Mouse (Mus musculus) mature B cell (primary cell): ENCODE results near the gene Krt12.

Experiments used
- in situ Hi-C: fragments of 300-500 bp; cut with MboI; formaldehyde crosslinking; loops from 2 replicates; pipeline ENCODE4 v1.14.3; 2019

The Krt12 gene

DNA sequence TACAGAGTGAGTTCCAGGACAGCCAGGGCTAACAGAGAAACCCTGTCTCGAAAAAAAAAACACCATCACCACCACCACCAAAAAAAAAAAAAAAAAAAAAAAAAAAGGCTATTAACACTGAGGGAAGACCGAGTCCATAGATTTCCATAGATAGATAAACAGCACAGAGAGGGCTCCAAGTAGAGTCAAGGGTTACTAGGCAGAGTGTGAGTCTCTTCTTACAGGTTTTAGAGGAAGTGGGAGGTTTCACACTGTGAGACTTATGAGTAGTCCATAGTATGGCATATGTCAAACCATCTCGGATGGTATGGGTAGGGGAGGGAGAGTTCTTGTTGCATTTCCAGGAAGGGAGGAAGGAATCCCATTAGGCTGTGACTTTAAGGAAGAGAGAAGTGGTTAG lies 24.0 kb downstream of the Krt12 start:
- in situ Hi-C loops, result loop anchor here (25.0 kb wide), 1 partner anchor 889 kb away; no protein-coding TSS in a partner anchor

DNA sequence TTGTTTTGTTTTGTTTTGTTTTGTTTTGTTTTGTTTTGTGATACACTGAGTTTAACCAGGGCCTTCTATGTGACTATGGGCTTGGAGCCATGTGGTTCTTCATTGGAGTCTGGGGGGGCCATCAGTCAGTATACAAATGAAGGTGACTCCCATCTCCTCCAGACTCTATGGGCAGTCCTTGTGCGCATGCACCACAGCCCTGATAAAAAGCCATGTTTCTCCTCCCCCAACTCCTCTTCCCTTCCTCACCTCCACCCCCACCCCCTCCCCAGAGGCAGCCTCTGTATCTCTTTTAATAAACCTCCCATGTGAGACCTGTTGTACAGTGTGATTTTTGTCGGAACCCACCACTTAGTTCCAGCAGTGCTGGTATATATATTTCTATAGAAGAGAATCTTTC lies 25.4 kb downstream of the Krt12 start:
- in situ Hi-C loops, result loop anchor here (25.0 kb wide), 1 partner anchor 891 kb away; no protein-coding TSS in a partner anchor

DNA sequence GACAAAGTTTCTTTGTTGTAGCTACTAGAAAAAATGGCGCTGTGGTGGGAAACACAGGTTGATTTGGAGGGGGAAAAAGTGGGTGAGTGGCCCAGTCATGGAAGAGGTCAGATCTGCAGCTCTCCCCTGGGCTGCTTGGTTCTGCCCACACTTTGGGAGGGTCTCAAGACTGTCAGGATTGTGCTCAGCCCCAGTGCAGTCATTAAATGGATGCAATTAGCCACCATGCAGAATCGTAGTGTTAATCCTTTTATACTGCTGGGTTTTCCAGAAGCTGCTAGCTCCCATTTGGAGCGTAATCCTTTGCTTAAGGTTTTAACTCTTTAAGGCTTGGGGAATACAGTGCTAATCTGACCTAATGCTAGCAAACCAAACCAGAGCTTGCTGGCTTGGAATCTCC lies 26.0 kb downstream of the Krt12 start:
- in situ Hi-C loops, result loop anchor here (25.0 kb wide), 1 partner anchor 891 kb away; no protein-coding TSS in a partner anchor

DNA sequence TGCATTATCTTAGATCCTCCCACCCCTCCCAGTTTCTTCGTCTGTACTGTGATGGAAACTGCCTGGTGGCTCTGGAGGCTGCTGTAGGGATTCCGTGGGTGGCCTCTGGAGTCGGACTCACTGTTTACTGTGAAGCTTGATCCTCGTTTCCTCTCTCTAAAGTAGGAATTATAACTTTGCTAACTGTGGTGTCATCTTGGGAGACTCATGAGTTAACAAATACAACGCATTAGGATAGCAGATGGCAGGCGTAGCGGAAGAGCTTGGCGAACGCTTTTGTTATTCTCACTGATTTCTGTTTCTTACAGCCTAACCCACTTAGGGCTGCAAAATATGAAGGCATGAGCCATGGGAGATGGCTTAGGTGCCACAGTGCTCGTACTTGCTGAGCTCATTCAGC lies 29.6 kb downstream of the Krt12 start:
- in situ Hi-C loops, result loop anchor here (25.0 kb wide), 1 partner anchor 895 kb away; no protein-coding TSS in a partner anchor

DNA sequence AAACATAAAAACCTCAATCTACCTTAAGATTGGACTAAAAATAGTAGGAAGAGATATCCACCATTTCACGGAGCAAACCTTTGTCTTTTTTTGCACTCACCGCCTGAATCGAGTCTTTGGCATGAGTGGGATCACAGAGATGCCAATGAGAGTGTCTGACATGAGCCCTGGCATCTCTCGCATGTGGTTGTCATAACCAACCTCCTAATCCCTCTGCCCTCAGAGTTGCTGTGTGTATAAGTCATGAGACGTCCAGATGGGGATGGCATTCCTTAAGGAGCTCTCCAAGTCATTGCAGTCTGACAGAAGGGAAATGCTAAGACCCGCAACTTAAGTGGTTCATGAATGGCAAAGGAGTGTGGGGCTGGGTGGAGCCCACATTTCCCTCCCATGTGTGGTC lies 30.7 kb downstream of the Krt12 start:
- in situ Hi-C loops, result loop anchor here (25.0 kb wide), 1 partner anchor 896 kb away; no protein-coding TSS in a partner anchor

DNA sequence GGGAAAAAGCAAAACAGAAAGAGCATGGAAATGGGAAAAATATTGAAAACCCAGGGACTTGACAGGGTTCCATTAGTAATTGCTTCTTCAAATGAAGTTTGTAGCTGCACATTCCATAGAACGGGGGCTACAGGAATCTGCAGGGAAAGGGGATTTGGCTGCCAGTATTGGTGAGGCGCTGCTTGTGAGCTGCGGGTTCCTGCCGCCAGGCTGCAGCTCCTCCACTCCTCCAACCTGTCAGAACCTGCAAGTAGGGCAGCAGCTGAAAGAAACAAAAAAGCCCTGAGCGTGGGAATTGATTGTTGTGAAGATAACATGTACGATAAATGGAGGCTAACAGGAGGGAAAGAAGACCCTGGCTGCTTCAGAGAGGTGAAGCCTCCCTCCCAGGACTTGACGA lies 31.2 kb downstream of the Krt12 start:
- in situ Hi-C loops, result loop anchor here (25.0 kb wide), 1 partner anchor 896 kb away; no protein-coding TSS in a partner anchor

DNA sequence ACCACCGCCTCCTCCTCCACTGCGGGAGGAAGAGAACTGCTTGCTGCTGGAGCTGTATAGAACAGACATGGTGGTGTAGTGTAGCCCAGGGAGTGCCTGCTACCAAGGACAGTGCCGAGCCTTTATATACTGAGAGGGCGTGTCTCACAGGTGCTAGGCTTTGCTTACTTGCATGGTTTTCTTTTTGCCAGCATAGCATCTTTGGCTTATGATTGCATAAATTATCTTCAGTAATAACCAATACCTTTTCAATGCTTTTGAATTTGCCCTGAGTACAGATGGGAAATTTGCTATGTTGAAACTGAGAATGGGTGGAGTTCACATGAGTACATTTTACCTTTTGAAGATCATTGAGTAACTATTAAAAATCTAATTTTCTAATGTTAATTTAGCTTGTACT lies 32.8 kb downstream of the Krt12 start, which contains the start of gene Krt10:
TSS of gene Krt10 (minus strand) at position 101 of the 400 bp plus-strand sequence.
- in situ Hi-C loops, result loop anchor here (25.0 kb wide), 1 partner anchor 898 kb away; no protein-coding TSS in a partner anchor

DNA sequence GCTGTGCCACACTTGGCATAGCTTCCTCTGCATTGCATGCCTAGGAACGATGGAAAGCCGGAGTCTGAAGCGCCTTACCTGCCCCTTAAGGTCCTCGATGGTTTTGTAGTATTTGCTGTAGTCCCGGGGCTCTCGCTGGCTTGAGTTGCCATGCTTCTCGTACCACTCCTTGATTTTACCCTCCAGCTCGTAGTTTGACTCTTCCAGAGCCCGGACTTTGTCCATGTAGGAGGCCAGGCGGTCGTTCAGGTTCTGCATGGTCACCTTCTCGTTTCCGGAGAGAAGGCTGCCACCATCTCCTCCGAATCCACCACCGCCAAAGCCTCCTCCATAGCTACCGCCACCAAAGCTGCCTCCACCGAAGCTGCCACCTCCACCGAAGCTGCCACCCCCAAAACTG lies 33.4 kb downstream of the Krt12 start:
- in situ Hi-C loops, result loop anchor here (25.0 kb wide), 1 partner anchor 899 kb away; no protein-coding TSS in a partner anchor

DNA sequence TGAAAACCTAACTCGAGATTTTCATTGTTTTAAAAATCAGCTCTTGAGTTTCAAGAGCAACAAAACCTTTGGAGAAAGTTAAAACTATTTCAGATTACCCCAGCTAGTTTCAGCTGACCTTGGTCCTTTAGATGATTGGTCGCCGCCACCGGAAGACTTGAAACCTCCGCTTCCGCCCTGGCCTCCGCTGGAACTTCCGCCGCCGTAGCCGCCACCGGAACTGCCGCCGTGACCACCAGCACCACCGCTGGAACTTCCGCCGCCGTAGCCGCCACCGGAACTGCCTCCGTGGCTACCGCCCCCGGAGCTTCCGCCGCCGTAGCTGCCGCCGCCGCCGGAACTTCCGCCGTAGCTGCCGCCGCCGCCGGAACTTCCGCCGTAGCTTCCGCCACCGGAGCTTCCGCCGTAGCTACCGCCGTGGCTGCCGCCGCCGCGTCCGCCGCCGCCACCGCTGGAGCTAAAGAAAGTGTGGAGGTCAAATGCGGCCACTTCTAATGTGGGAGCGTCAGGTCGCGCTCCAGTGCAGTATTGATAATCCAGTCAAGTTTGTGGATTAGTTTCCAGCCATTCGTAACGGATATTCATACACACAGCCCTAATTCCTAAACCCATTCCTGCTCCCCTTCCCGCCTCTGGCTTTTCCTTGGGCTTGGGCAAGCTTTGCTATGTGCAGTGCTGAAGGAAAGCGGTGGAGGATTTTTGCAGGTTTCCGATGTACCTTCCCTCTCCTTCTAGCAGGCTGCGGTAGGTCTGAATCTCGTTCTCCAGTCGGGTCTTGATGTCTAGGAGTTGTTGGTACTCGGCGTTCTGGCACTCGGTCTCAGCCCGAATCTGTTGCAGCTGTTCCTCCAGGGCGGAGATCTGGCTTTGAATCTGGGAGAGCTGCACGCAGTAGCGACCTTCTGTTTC lies 36.0 kb downstream of the Krt12 start:
- in situ Hi-C loops, result loop anchor here (25.0 kb wide), 1 partner anchor 901 kb away; no protein-coding TSS in a partner anchor

DNA sequence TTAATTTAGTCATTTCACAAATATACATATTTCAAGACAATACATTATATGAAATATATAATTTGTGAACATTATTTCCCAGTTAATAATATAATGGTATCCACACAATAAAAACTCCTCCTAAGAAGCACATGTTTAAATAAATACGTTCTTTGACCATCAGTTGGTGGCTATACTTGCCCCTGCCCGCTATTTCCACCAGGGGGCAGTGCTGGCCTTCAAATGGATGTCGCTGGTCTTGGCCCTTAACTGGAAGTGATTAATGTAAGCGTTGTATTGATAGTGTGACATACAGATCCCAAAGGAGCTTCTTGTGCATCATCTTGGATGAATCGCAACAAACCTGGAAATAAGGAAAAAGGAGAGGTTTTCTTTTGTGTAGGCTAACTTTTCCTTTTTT lies 42.5 kb downstream of the Krt12 start:
- in situ Hi-C loops, result loop anchor here (25.0 kb wide), 1 partner anchor 908 kb away; no protein-coding TSS in a partner anchor

DNA sequence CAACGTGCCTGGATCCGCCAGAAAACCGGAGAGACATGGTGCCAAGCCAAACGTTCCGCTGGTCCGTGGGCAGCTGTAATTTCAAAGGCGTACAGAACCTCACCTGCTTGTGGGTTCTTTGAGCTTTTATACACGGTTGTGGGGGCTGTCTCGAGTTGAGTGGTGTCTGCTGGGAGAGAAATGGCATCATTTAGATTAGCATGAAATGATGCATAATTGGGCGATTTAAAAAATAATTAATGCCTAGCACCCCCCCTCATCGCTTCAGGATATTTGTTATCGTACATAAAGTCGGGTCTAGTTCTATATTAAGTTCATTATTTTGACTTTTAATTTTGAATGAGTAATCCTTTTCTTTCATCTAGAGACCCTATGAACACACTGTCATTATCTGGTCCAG lies 47.3 kb downstream of the Krt12 start, which contains the start of gene Krt28:
TSS of gene Krt28 (minus strand) at position 101 of the 400 bp plus-strand sequence.
- in situ Hi-C loops, result loop anchor here (25.0 kb wide), 1 partner anchor 912 kb away; no protein-coding TSS in a partner anchor

DNA sequence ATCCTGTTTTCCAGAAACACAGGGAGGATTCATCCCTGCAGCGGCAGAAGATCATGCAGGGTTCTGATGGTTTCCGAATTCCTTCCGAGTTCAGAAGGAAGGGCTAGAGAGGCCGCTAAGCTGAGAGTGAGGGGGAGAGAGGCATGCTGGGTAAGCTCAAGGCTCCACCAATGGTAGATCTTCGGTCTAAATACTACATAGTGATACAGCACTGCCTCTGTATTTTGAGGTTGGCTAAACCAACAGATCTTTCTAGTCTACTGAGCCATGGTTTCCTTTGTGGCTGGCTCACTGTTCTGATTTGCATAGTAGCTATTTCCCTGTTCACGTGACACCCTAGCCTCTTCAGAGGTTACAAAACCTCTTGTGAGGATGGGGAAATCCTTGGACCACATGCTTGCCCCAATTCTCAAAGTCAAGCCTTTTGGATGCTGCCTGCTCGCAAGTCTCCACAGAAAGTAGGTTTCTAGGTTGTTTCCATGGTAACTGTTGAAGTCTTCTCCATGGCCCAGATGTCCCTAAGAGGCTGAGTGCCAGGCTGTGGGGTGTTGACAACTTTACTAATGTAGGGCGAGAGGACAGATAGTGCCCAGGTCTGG lies 52.1 kb downstream of the Krt12 start:
- in situ Hi-C loops, result no loop called here

DNA sequence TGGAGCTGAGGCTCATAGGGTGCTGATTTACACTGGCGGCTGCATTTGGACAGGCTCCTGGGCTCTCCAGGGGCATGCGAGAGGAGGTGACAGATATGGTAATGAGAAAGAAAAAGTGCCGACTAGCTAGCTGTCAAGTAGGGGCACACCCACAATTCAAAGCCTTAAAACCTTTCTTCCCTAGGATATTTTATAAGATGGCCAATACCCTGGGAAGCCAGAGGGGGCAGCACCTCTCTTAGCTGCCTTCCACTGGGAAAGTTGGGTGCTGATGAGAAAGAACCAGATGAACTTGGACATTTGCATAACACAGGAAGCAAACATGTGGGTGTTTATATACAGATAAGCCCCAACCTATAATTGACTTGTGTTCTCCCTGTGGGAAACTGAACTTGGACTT lies 52.8 kb downstream of the Krt12 start:
- in situ Hi-C loops, result no loop called here

DNA sequence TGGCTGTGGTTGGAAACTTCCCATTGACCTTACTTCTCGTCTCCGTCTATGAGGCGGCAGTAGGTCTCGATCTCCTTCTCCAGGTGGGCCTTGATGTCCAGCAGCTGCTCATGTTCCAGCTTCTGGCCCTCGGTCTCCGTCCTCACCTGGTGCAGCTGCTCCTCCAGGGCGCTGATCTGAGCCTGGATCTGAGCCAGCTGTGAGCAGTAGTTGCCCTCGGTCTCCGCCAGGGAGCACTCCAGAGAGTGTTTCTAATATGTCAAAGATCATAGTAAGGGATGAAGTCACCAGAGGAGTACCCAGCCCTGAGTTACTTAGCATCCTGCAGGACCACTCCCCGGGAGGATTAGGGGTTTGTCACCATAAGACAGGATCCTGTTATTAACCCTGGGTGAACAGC lies 55.3 kb downstream of the Krt12 start:
- in situ Hi-C loops, result no loop called here
